Mouse (Mus musculus): ENCODE measurements around the gene Lrrc32.

DNA sequence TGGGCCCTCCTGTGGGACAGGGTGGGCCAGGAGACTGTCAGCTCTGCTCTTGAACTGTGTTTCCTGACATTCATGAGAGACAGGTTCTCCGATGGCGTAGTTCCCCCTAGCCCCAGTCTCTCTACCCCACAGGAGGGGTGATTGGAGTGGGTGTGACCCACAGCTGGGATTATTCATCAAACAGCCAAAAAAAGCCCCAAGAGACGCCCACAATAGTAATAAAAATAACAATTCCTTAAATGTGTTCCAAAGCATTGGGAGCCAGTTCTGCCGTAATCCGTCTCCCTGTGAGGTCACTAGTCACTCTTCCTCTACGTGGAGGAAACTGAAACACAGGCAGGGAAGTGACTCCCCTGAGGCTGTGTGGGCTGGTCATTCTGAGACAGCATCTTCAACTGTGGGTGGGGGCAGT is 53.7 kb downstream of the Lrrc32 start:
- no peak for TF ChIP-seq MAFK (IDR thresholded peaks at IDR 0.05; ENCODE audit: insufficient read depth, low read depth, low read length)
- no peak for TF ChIP-seq CHD2 (IDR thresholded peaks at IDR 0.05; ENCODE audit: low read depth, low read length)
- TF ChIP-seq ZC3H11A (IDR thresholded peaks at IDR 0.05; ENCODE audit: borderline replicate concordance, low read depth, low read length), result no peak
- TF ChIP-seq HCFC1 (IDR thresholded peaks at IDR 0.05; ENCODE audit: borderline replicate concordance, insufficient read depth, low read length), result no peak
